Mouse (Mus musculus) limb, embryonic 10.5 days (tissue): Measurements from ENCODE around the gene Hes6. TPM values are rescaled to one million over a fixed set of nuclear protein-coding genes. Genes with fewer than 3 reads are reported as not detected.
A peak's percentile ranks its signal among the peaks of the same experiment; 100 is the strongest.

Source experiments
- DNase-seq: peaks from one replicate; pipeline ENCODE4 v3.0.0-alpha.2; 2017; ENCODE audit warnings: low spot score
- H3K27ac ChIP-seq: fragments of 300-500 bp; sonication (generic); 2 replicates; pipeline ENCODE4 v1.5.1; 2016; ENCODE audit warnings: mild to moderate bottlenecking
- H3K27me3 ChIP-seq: fragments of 300-500 bp; sonication (generic); 2 replicates; pipeline ENCODE4 v1.6.1; 2016; ENCODE audit warnings: low read depth, mild to moderate bottlenecking; ENCODE audit not compliant: poor library complexity, severe bottlenecking
- H3K36me3 ChIP-seq: fragments of 300-500 bp; sonication (generic); 2 replicates; pipeline ENCODE4 v1.6.1; 2016; ENCODE audit warnings: mild to moderate bottlenecking, moderate library complexity
- H3K4me1 ChIP-seq: fragments of 300-500 bp; sonication (generic); 2 replicates; pipeline ENCODE4 v1.6.1; 2016
- H3K4me3 ChIP-seq: fragments of 300-500 bp; sonication (generic); 2 replicates; pipeline ENCODE4 v1.5.1; 2016; ENCODE audit warnings: mild to moderate bottlenecking, moderate library complexity
- H3K9me3 ChIP-seq: fragments of 300-500 bp; sonication (generic); replicated peaks from 2 replicates; pipeline ENCODE4 v1.6.1; 2016; ENCODE audit warnings: mild to moderate bottlenecking
- WGBS: fragments of 180-500 bp; shearing (Covaris S2); methylation state at CpG from one replicate; pipeline ENCODE4 v1.1.7; 2016; 5-methylcytosine and 5-hydroxymethylcytosine counted together
- polyA plus RNA-seq: library from polyadenylated mRNA; unstranded; fragments of >200 nt; fragmentation: Nextera tagmentation; extraction: Ambion mirVana; gene quantifications from 2 replicates; pipeline ENCODE4 v1.2.1, GENCODE M21; 2016

Hes6 gene
- 86.2 and 111 TPM in 2 replicates for polyA plus RNA-seq

DNA sequence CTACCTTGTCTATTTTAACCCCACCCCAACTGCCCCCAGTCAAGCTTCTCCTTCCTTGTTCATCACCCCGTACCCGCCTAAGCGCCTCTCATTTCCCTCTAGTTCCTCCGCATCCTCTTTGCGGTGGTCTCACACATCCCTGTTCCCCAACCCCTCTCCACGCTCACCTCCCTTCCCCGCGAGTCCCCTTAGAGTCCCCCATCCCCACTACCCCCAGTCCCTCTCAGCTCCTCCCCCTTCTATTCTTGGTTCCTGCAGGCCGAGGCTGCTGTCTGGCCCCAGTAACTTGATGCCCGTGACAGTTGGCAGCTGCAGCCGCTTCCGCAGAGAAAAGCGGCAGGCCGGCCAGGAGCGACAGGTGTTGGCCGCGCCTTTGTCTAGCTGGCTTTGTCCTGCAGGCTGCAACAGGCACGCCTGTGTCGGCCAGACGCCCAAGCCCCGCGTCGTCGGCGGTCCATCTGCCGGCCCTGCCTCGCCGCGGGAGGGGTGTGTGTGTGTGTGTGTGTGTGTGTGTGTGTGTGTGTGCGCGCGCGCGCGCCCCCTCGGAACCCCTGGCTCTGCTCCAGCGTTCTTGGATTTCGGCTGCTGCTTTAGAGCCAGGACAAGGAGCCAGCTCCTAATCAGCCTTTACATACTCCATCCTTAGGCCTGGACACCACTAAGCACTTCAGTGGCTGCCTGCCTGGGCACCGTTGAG lies at the start of gene Hes6:
Hes6 (minus strand) TSS at position 141 of the 697 bp plus-strand sequence.
- DNase-seq = peak; percentile 88
- 2% methylated on average over 38 of the region's 39 CpGs for WGBS
- H3K27ac ChIP-seq = peak within 1 kb of the TSS; percentile 95
- H3K4me1 ChIP-seq = peaks cover 53% of the 10 kb centered on the region
- peak within 1 kb of the TSS; percentile 68 for H3K4me3 ChIP-seq
- H3K36me3 ChIP-seq = peaks cover 10% of the 10 kb centered on the region
- peaks cover 10% of the 10 kb centered on the region; the same call in 1 of the 2 replicates for H3K27me3 ChIP-seq
- H3K9me3 ChIP-seq = no peaks in the 10 kb centered on the region

DNA sequence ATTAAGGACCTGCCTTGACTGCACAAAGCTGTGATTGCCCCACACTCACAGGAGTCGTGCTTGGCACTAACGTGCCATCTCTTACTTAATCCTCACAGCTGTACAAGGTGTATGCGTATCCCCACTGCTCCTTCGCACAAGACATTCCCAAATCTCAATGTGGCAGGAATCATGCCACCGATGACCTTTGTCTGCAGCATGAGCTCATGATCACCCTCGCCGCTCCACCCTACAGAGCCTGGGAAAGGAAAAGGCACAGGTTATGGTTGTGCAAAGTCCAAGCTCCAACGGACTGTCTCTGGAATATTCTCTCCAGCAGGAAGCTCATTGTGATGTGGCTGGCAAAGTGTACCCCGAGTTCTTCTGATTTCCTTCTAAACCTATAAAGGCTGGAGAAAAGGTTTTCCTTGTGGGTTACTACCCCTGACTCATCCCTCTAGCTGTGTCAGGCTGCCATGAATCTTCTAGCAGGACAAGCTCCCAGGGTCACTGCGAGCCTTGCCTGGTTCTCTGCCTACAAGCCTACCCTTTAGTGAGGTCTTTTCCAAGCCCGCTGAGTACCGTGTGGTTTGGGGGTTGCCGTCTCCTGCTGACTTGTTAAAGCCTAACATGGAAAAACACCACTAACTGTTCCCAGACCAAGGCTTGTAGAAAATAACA lies 49.6 kb upstream of the Hes6 start:
- WGBS = 89% methylated on average over 13 of the region's 13 CpGs
- Histone ChIP-seq H3K4me1 (peaks cover 28% of the 10 kb centered on the region), H3K36me3 (no peaks in the 10 kb centered on the region), H3K4me3 (no peak overlapping the region), H3K27ac (no peak overlapping the region), H3K27me3 (peaks cover 8% of the 10 kb centered on the region), H3K9me3 (no peaks in the 10 kb centered on the region)
- DNase-seq = no peak

DNA sequence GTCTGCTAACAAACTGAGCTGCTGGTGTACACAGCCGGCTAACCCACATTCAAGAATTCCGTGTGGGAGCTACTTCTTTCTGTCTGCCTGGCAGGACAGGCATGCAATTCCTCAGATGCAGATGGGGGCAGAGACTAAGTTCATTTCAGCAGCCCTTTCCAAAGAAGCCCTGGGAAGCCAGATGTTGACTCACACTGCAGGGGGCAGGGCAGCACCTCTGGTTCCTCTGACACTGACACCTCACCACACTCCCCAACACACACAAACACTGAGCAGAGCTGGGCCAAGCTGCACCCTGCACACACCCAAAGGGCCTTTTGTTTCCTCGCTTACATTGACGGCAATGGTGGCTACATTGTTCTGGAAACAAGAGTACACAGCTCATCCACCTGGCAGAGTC lies 46.7 kb upstream of the Hes6 start:
- no peak overlapping the region for H3K4me3 ChIP-seq
- no peaks in the 10 kb centered on the region for H3K9me3 ChIP-seq
- peaks cover 47% of the 10 kb centered on the region for H3K4me1 ChIP-seq
- H3K36me3 ChIP-seq = no peaks in the 10 kb centered on the region
- H3K27me3 ChIP-seq = peaks cover 23% of the 10 kb centered on the region
- WGBS = 46% methylated on average over 4 of the region's 4 CpGs
- H3K27ac ChIP-seq = no peak overlapping the region
- DNase-seq = no peak

GRCm38 (mm10) chr1:91460069-91460468 lies 46.2 kb upstream of the Hes6 start:
- Histone ChIP-seq H3K9me3 (no peaks in the 10 kb centered on the region), H3K27me3 (peaks cover 23% of the 10 kb centered on the region), H3K36me3 (no peaks in the 10 kb centered on the region), H3K4me1 (peaks cover 49% of the 10 kb centered on the region), H3K27ac (peak overlapping the region; percentile 81), H3K4me3 (peak overlapping the region; percentile 69)
- DNase-seq = no peak
- WGBS = 47% methylated on average over 7 of the region's 7 CpGs

DNA sequence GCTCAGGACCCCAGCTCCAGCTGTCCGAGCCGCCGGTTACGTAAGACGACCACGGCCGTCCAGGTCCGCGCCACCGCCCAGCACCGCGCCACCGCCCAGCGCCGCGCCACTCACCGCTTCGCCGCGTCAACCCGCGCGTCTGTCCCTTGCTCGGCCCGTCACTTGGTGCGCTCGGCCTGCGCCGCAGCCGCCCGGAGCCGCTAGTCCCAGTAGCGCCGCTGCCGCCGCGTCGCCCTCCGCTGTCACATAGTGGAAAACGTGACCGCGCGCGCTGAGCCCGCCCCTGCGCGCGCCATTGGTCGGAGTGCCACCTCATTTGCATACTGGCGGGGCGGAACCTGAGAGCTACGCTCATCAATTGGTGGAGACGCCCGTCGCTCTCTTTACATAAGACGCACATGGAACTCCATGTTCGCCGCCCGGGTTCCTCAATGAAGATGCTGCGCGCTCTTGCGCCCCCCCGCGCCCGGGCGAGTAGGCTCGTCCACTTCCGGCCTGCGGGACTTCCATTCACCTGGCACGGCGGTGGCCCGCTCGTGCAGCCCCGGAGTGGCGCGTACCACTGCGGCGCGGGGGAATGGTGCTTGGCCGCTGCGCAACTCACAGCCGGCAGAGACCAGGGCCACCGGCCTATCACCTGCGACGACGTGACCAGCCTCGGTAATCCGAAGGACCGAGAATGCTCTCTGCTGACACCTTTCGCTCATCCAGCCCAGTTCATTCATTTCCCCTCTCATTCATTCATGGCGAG lies 45.4 kb upstream of the Hes6 start, which contains the start of gene Per2:
Per2 (minus strand) TSS at position 266 of the 751 bp plus-strand sequence.
- WGBS = under 1% methylated on average over 91 of the region's 91 CpGs
- peaks cover 44% of the 10 kb centered on the region for H3K4me1 ChIP-seq
- peak; percentile 99 for DNase-seq
- no peaks in the 10 kb centered on the region for H3K36me3 ChIP-seq
- H3K27ac ChIP-seq = peak within 1 kb of the TSS; percentile 81
- peaks cover 23% of the 10 kb centered on the region for H3K27me3 ChIP-seq
- H3K9me3 ChIP-seq = no peaks in the 10 kb centered on the region
- H3K4me3 ChIP-seq = peak within 1 kb of the TSS; percentile 69

GRCm38 (mm10) chr1:91458223-91458861 lies 44.5 kb upstream of the Hes6 start:
- Histone ChIP-seq H3K9me3 (no peaks in the 10 kb centered on the region), H3K4me1 (peaks cover 44% of the 10 kb centered on the region), H3K27me3 (peaks cover 23% of the 10 kb centered on the region), H3K4me3 (peak overlapping the region; percentile 69), H3K27ac (0 out of 2 replicates have a peak overlapping the region, but pooled peaks have one; percentile 81), H3K36me3 (no peaks in the 10 kb centered on the region)
- 26% methylated on average over 8 of the region's 8 CpGs for WGBS
- DNase-seq = no peak

GRCm38 (mm10) chr1:91457698-91458097 lies 43.9 kb upstream of the Hes6 start:
- Histone ChIP-seq H3K36me3 (no peaks in the 10 kb centered on the region), H3K4me1 (peaks cover 44% of the 10 kb centered on the region), H3K4me3 (no peak overlapping the region), H3K27me3 (peaks cover 23% of the 10 kb centered on the region), H3K9me3 (no peaks in the 10 kb centered on the region), H3K27ac (no peak overlapping the region)
- WGBS = 68% methylated on average over 5 of the region's 5 CpGs
- DNase-seq = no peak

DNA sequence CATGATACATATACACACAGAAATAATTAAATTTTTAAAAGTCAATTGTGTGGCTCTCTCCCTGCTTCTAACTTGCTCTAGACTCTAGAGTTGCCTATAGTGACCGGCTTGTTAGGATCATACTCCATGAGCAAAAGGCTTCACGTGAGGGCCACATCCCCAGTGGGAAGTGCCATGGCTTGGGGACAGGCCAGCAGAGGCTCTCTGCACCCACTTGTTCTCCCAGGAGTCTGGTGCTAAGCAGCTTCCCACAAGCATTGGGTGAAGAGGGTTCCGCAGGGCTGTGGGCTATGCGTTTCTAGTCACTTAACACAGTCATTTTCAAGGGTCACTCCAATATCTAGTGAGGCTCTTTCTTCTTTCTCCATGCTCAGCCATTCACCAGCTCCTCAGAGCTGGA lies 43.3 kb upstream of the Hes6 start:
- no peaks in the 10 kb centered on the region for H3K9me3 ChIP-seq
- no peak overlapping the region for H3K4me3 ChIP-seq
- peaks cover 23% of the 10 kb centered on the region for H3K27me3 ChIP-seq
- H3K27ac ChIP-seq = no peak overlapping the region
- WGBS = 91% methylated on average over 4 of the region's 4 CpGs
- DNase-seq = no peak
- H3K36me3 ChIP-seq = no peaks in the 10 kb centered on the region
- H3K4me1 ChIP-seq = peaks cover 44% of the 10 kb centered on the region

DNA sequence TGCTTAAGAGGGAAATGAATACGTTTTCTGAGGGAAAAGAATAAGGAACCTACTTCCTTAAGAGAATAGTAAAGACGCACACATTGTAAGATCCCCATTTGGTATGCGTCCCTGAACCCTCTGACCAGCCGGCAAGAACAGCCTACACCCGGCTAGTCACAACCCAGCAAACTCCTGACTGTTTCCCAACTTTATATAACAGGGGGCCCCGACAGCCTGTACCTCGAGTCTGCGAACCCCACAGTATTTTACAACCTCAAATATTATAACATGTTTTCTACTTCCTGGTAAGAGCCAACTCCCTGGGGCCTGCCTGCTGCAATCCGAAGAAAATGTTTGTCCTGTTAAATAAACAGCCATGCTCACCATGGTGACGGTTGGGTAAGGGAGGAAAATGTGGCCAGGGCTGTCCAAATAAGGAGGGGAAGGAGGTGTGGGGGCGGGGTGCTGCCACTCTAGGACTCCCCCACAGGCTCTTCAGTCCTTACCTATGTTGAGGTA lies 42.5 kb upstream of the Hes6 start:
- no peak overlapping the region for H3K4me3 ChIP-seq
- 58% methylated on average over 11 of the region's 11 CpGs for WGBS

DNA sequence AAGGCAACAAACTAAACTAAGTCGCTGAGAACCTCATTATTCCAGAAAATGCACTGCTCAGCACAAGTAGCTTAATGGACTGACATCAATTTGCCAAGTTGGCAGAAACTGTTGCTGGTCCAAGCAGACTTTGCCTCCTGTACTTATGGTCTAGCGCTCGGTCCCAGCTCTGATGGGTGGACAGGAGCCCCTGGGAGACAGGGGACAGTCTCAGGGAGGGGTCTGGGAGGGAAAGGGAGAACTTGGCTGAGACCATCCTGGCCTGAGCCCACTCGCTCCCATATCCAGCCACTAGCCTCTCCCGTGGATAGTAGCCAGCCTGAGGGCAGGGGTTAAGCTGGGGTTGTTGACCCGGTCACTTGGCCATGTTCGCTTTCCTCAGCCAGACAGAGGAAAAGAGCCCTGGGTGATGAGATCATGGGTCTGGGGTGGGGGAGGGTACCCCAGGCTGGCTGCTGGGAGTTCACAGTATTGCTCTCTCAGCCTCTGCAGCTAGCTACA lies 41.9 kb upstream of the Hes6 start:
- H3K9me3 ChIP-seq = no peaks in the 10 kb centered on the region
- 30% methylated on average over 7 of the region's 7 CpGs for WGBS
- no peak for DNase-seq
- no peaks in the 10 kb centered on the region for H3K36me3 ChIP-seq
- H3K27ac ChIP-seq = peak overlapping the region; percentile 57; the same call in 1 of the 2 replicates
- H3K4me3 ChIP-seq = no peak overlapping the region
- H3K27me3 ChIP-seq = peaks cover 22% of the 10 kb centered on the region
- peaks cover 51% of the 10 kb centered on the region for H3K4me1 ChIP-seq

More for the DNA sequence above, 42.5 kb upstream of the Hes6 start:
- H3K27me3 ChIP-seq = peaks cover 23% of the 10 kb centered on the region
- no peaks in the 10 kb centered on the region for H3K9me3 ChIP-seq
- H3K36me3 ChIP-seq = no peaks in the 10 kb centered on the region
- H3K27ac ChIP-seq = 0 out of 2 replicates have a peak overlapping the region, but pooled peaks have one; percentile 57
- peaks cover 51% of the 10 kb centered on the region for H3K4me1 ChIP-seq
- no peak for DNase-seq

GRCm38 (mm10) chr1:91454927-91455326 lies 41.1 kb upstream of the Hes6 start:
- 89% methylated on average over 3 of the region's 3 CpGs for WGBS
- no peak overlapping the region for H3K4me3 ChIP-seq
- H3K27me3 ChIP-seq = peaks cover 18% of the 10 kb centered on the region
- H3K27ac ChIP-seq = no peak overlapping the region
- H3K36me3 ChIP-seq = no peaks in the 10 kb centered on the region
- DNase-seq = no peak
- H3K4me1 ChIP-seq = peaks cover 43% of the 10 kb centered on the region
- H3K9me3 ChIP-seq = no peaks in the 10 kb centered on the region

DNA sequence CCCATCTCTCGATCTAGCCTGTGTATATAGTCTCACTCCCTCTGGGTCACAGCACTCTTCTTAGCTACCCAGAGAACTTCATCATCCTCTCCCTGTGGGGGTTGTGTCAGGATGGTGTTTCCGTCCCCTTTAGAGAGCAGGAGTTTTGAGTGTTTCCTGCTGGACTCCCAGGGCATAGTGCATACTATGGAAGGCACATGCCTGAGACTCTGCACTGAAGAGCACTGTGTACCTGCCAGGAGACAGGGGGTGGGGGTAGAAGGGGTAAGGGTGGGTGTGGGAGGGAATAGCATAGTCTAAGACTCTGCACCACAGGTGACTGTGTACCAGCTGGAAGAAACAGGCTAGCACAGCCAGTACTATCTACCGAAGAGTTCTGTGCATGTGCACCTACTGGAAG lies 40.5 kb upstream of the Hes6 start:
- DNase-seq = no peak
- no peak overlapping the region for H3K4me3 ChIP-seq
- WGBS = 91% methylated on average over 3 of the region's 3 CpGs
- no peak overlapping the region for H3K27ac ChIP-seq
- H3K9me3 ChIP-seq = no peaks in the 10 kb centered on the region
- no peaks in the 10 kb centered on the region for H3K36me3 ChIP-seq
- H3K27me3 ChIP-seq = peaks cover 18% of the 10 kb centered on the region
- peaks cover 38% of the 10 kb centered on the region for H3K4me1 ChIP-seq
